Mouse (Mus musculus) MN1 (cell line): ENCODE measurements around the gene Nhej1.

ENCODE experiments used
- DNase-seq: peaks from one replicate; pipeline ENCODE4 v3.0.0-alpha.2; 2016; ENCODE audit warnings: low spot score

The Nhej1 gene

GRCm38 (mm10) chr1:75125418-75125817 is 418 bp upstream of the Nhej1 start:
- DNase-seq = no peak

GRCm38 (mm10) chr1:75122211-75122610 is 2.8 kb downstream of the Nhej1 start:
- DNase-seq = no peak

- peak; percentile 64 for DNase-seq
These were observed 72.9 kb downstream of the Nhej1 start for GRCm38 (mm10) chr1:75052091-75052490.

GRCm38 (mm10) chr1:75051428-75051827 is 73.6 kb downstream of the Nhej1 start:
- peak; percentile 20 for DNase-seq

- no peak for DNase-seq
These were observed 76.4 kb downstream of the Nhej1 start for GRCm38 (mm10) chr1:75048571-75048970.

- no peak for DNase-seq
These were observed 77.0 kb downstream of the Nhej1 start for GRCm38 (mm10) chr1:75048041-75048440.

- DNase-seq = peak; percentile 79
These were observed 84.6 kb downstream of the Nhej1 start for GRCm38 (mm10) chr1:75040429-75040828.

- DNase-seq = no peak
These were observed 93.0 kb downstream of the Nhej1 start for GRCm38 (mm10) chr1:75032041-75032440.

GRCm38 (mm10) chr1:75027061-75027779 is 97.8 kb downstream of the Nhej1 start:
- no peak for DNase-seq

- DNase-seq = peak; percentile 78
These were observed 100.4 kb downstream of the Nhej1 start for GRCm38 (mm10) chr1:75024419-75025199.

- no peak for DNase-seq
These were observed 102.8 kb downstream of the Nhej1 start for GRCm38 (mm10) chr1:75022216-75022615.

- DNase-seq = peak; percentile 90
These were observed 108.2 kb downstream of the Nhej1 start for GRCm38 (mm10) chr1:75016846-75017245.

- DNase-seq = peak; percentile 17
These were observed 109.3 kb downstream of the Nhej1 start for GRCm38 (mm10) chr1:75015551-75016265.

GRCm38 (mm10) chr1:75014210-75014845 is 110.7 kb downstream of the Nhej1 start:
- no peak for DNase-seq

- no peak for DNase-seq
These were observed 114.2 kb downstream of the Nhej1 start for GRCm38 (mm10) chr1:75010817-75011216.

- DNase-seq = no peak
These were observed 114.8 kb downstream of the Nhej1 start for GRCm38 (mm10) chr1:75010203-75010602.

GRCm38 (mm10) chr1:75006016-75006415 is 119.0 kb downstream of the Nhej1 start:
- DNase-seq = no peak

- DNase-seq = peak; percentile 29
These were observed 123.8 kb downstream of the Nhej1 start for GRCm38 (mm10) chr1:75001183-75001582.

- peak; percentile 60 for DNase-seq
These were observed 124.5 kb downstream of the Nhej1 start for GRCm38 (mm10) chr1:75000496-75000895.

GRCm38 (mm10) chr1:74999173-74999572 is 125.8 kb downstream of the Nhej1 start:
- no peak for DNase-seq

GRCm38 (mm10) chr1:74997231-74997630 is 127.8 kb downstream of the Nhej1 start:
- DNase-seq = no peak

- no peak for DNase-seq
These were observed 148.0 kb downstream of the Nhej1 start for GRCm38 (mm10) chr1:74977001-74977400.
